Mouse (Mus musculus) liver, postnatal 0 days (tissue): Measurements from ENCODE around the gene Kpna1.

Experiments
- CTCF ChIP-seq: sonication (generic); IDR thresholded peaks from 2 replicates; pipeline ENCODE4 v1.5.1; 2016; ENCODE audit warnings: antibody characterized with exemption, low read depth
- EP300 ChIP-seq: IDR thresholded peaks from 2 replicates; pipeline ENCODE4 v1.6.1; 2016; ENCODE audit warnings: antibody characterized with exemption, low read depth, mild to moderate bottlenecking

- TF ChIP-seq CTCF = no peak
- no peak for TF ChIP-seq EP300
Observed at GRCm38 (mm10) chr16:36016335-36016734, 37.8 kb downstream of the Kpna1 start.
